10 mouse cellular contexts compared by ENCODE assay signal in the genomic region with DNA sequence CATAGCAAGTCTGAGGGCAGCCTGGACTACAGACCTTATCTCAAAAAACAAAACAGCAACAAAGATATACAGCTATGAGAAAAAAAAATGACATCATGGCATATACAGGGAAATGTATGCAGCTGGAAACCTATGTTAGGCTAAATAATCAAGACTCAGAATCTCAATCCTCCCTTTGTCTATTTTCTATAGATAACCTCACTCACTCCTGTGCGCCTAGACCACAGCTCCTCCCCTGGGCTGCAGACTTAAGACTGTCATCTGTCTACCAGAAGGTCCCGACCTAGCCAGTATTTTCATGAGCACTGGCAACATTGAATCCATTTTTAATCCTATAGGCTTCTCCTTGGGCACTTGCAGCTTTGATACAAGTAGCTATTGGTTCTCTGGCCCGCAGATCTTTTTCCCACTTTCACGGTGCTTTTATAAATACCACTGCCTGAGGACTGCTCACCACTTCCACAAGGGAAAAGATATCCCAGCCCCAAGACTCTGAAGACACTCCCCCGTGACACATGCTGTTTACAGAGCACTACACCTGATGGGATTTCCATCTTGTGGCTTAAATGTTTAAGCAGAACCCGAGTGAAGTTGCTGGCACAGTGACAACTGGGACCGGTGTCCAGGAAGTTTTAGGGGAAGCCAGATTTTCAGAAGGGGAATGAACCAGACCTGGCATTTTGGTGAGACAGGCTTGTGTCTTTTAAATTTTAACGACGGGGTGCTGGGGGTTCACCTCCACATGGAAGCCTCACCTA.
A peak's percentile ranks its signal among the peaks of the same experiment; 100 is the strongest.
DNase-seq lines count a peak whose midpoint lies in the region; ATAC-seq lines count a peak whose summit lies in the region.
"Had no signal": no experiment of that assay in that cellular context is flagged by ENCODE, and none has a peak within 500 bp of the region (broad histone marks: within the 10 kb centered on the region; RNA-seq: fewer than 3 reads in every experiment).

No protein-coding gene starts in this region.

- WGBS in kidney, embryonic 14.5 days: 52% methylated on average over 9 of the region's 9 CpGs
- WGBS in intestine, embryonic 16.5 days: 45% methylated on average over 9 of the region's 9 CpGs

- H3K36me3 ChIP-seq in kidney, embryonic 14.5 days (ENCODE audit: control insufficient read depth, insufficient read depth, low read length): no peaks in the 10 kb centered on the region
- no peaks in the 10 kb centered on the region for H3K36me3 ChIP-seq in intestine, embryonic 16.5 days (ENCODE audit: control insufficient read depth, insufficient read depth, low read length)
- H3K36me3 ChIP-seq: lung, embryonic 15.5 days had no signal

- H3K27me3 ChIP-seq in kidney, embryonic 14.5 days (ENCODE audit: control insufficient read depth, insufficient read depth, low read length): no peaks in the 10 kb centered on the region
- H3K27me3 ChIP-seq in intestine, embryonic 16.5 days (replicated peaks; ENCODE audit: control insufficient read depth, insufficient read depth, low read length): no peaks in the 10 kb centered on the region
- H3K27me3 ChIP-seq: lung, embryonic 15.5 days had no signal

- no peaks in the 10 kb centered on the region for H3K9me3 ChIP-seq in kidney, embryonic 14.5 days (ENCODE audit: control insufficient read depth, low read length)
- H3K9me3 ChIP-seq in intestine, embryonic 16.5 days (ENCODE audit: control insufficient read depth, low read length): no peaks in the 10 kb centered on the region
- H3K9me3 ChIP-seq: lung, embryonic 15.5 days had no signal

- H3K27ac ChIP-seq in kidney, embryonic 14.5 days (ENCODE audit: low read depth, low read length): peak overlapping the region; percentile 42; the same call in 1 of the 2 replicates
- peak overlapping the region; percentile 37; the same call in 1 of the 2 replicates for H3K27ac ChIP-seq in intestine, embryonic 16.5 days (ENCODE audit: low read length)
- H3K27ac ChIP-seq: lung, embryonic 15.5 days had no signal

- peaks cover 16% of the 10 kb centered on the region; the same call in 1 of the 2 replicates for H3K4me1 ChIP-seq in kidney, embryonic 14.5 days (ENCODE audit: control insufficient read depth, insufficient read depth, low read length)
- peaks cover 19% of the 10 kb centered on the region for H3K4me1 ChIP-seq in intestine, embryonic 16.5 days (ENCODE audit: control insufficient read depth, insufficient read depth, low read length)

- 0 out of 2 replicates have a peak overlapping the region, but pooled peaks have one; percentile 18 for H3K9ac ChIP-seq in kidney, embryonic 14.5 days (ENCODE audit: low read depth, low read length)
- H3K9ac ChIP-seq in intestine, embryonic 16.5 days (ENCODE audit: low read depth, low read length): no peak overlapping the region
- H3K9ac ChIP-seq: lung, embryonic 15.5 days had no signal

- H3K4me2 ChIP-seq in kidney, embryonic 14.5 days (replicated peaks; ENCODE audit: low read depth, low read length): no peak overlapping the region
- no peak overlapping the region for H3K4me2 ChIP-seq in intestine, embryonic 16.5 days (ENCODE audit: low read depth, low read length)
- H3K4me2 ChIP-seq: lung, embryonic 15.5 days had no signal

- no peak overlapping the region for H3K4me3 ChIP-seq in kidney, embryonic 14.5 days (ENCODE audit: low read length)
- H3K4me3 ChIP-seq in intestine, embryonic 16.5 days (ENCODE audit: low read length): no peak overlapping the region
- H3K4me3 ChIP-seq: lung, embryonic 15.5 days had no signal

- ATAC-seq in kidney, embryonic 14.5 days (ENCODE audit: low FRiP score, low TSS enrichment): no peak
- ATAC-seq in intestine, embryonic 16.5 days: no peak; the same call in 1 of the 2 replicates

- no peak for DNase-seq in kidney, adult 11 months
- DNase-seq in NIH3T3 (ENCODE audit: low read depth) (peak; percentile 52), MN1 (ENCODE audit: low spot score) (no peak)
- peak; percentile 17 to 45 for DNase-seq in gastrocnemius, adult 8-10 months (ENCODE audit: low spot score in 2 of 2)
- DNase-seq in testis, postnatal 14 days (ENCODE audit: low spot score): no peak
- DNase-seq in B cell, adult 2 months: no peak
- DNase-seq: adrenal gland, postnatal 14 days had no signal

Comparison
In these comparisons a context has a peak if more than half of its experiments do, and no peak if none do; other contexts are left out.
1. DNase-seq: peak in NIH3T3 (single experiment) and gastrocnemius, adult 8-10 months (2 of 2); none in kidney, adult 11 months (single experiment), testis, postnatal 14 days (single experiment), B cell, adult 2 months (0 of 2) and MN1 (single experiment).